Mouse (Mus musculus) lung, postnatal 0 days (tissue): Measurements from ENCODE around the gene Tmem231. TPM values are rescaled to one million over a fixed set of nuclear protein-coding genes. Genes with fewer than 3 reads are reported as not detected.

Experiments used
- ATAC-seq: fragments of 200-750 bp; cut with Nextera tagmentation; 2 replicates; pipeline ENCODE4 v1.8.0; 2017; ENCODE audit warnings: moderate library complexity
- DNase-seq: peaks from one replicate; pipeline ENCODE4 v3.0.0-alpha.2; 2016; ENCODE audit warnings: low spot score
- H3K27ac ChIP-seq: fragments of 300-500 bp; sonication (generic); 2 replicates; pipeline ENCODE4 v1.5.1; 2014; ENCODE audit warnings: antibody characterized with exemption, mild to moderate bottlenecking, low read length, mixed read lengths
- H3K27me3 ChIP-seq: fragments of 300-500 bp; sonication (generic); replicated peaks from 2 replicates; pipeline ENCODE4 v1.6.1; 2014; ENCODE audit warnings: low read length, mixed read lengths; ENCODE audit not compliant: insufficient read depth
- H3K36me3 ChIP-seq: fragments of 300-500 bp; sonication (generic); 2 replicates; pipeline ENCODE4 v1.6.1; 2014; ENCODE audit warnings: low read length, mixed read lengths; ENCODE audit not compliant: insufficient read depth
- H3K4me1 ChIP-seq: fragments of 300-500 bp; sonication (generic); 2 replicates; pipeline ENCODE4 v1.6.1; 2014; ENCODE audit warnings: antibody characterized with exemption, low read depth, low read length, mixed read lengths; ENCODE audit not compliant: insufficient read depth
- H3K4me2 ChIP-seq: fragments of 300-500 bp; sonication (generic); replicated peaks from 2 replicates; pipeline ENCODE4 v1.6.1; 2014; ENCODE audit warnings: low read depth, mild to moderate bottlenecking, low read length, moderate library complexity, mixed read lengths
- H3K4me3 ChIP-seq: fragments of 300-500 bp; sonication (generic); 2 replicates; pipeline ENCODE4 v1.5.1; 2014; ENCODE audit warnings: low read depth, low read length
- H3K9ac ChIP-seq: fragments of 300-500 bp; sonication (generic); replicated peaks from 2 replicates; pipeline ENCODE4 v1.6.1; 2014; ENCODE audit warnings: low read depth, mild to moderate bottlenecking
- H3K9me3 ChIP-seq: fragments of 300-500 bp; sonication (generic); 2 replicates; pipeline ENCODE4 v1.6.1; 2016; ENCODE audit warnings: low read length, mixed read lengths
- CTCF ChIP-seq: IDR thresholded peaks from 2 replicates; pipeline ENCODE4 v1.5.1; 2016; ENCODE audit warnings: antibody characterized with exemption, mild to moderate bottlenecking
- EP300 ChIP-seq: IDR thresholded peaks from 2 replicates; pipeline ENCODE4 v1.6.1; 2016; ENCODE audit warnings: antibody characterized with exemption, mild to moderate bottlenecking, control low read depth
- WGBS: fragments of 180-500 bp; shearing (Covaris S2); extraction: QIAGEN DNeasy Blood & Tissue Kit; methylation state at CpG from one replicate; pipeline ENCODE4 v1.1.7; 2014; 5-methylcytosine and 5-hydroxymethylcytosine counted together
- polyA plus RNA-seq: library from polyadenylated mRNA; unstranded; fragments of >200 nt; fragmentation: Nextera tagmentation; extraction: Ambion mirVana; gene quantifications from 2 replicates; pipeline ENCODE4 v1.2.1, GENCODE M21; 2015

Gene Tmem231
- polyA plus RNA-seq, 1 experiment from 2014 or later: 5.6 TPM

DNA sequence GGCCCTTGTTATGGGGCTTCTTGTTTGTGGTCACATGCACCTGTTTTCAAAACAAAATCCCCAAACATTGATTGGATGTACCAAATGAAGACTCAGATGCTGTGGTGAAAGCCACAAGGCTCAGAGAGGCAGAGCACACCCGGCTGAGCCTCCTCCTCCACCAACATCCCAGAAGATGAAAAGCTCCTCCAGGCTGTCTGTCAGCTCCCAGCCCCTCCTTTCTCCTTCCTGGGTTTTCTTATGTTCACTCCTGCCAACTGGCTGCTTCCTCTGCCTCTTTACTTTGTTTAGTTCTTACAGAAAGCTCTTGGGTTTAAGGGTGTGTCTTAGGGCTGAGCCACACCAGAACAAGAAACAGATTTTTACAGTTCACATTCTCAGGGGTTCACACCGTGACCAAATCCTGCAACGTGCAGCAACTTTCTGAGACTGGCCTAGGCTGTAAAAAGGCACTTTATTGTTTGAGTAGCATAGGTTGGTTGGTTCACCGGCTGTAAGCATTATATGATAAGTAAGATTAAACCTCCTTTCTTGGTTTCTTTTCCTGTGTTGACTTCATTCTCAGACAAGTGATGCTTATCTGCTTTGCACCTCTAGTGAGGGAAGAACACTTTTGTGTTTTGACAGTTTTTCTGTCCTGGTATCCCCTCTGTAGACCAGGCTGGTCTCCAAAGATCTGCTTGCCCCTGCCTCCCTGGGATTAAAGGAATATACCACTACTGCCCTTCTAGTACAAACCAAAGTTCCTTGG lies 21.3 kb upstream of the Tmem231 start:
- Histone ChIP-seq H3K4me3 (no peak overlapping the region), H3K36me3 (peaks cover 6% of the 10 kb centered on the region; the same call in 1 of the 2 replicates), H3K4me1 (no peaks in the 10 kb centered on the region), H3K9me3 (no peaks in the 10 kb centered on the region), H3K27me3 (no peaks in the 10 kb centered on the region), H3K4me2 (no peak overlapping the region), H3K27ac (no peak overlapping the region), H3K9ac (no peak overlapping the region)
- 81% methylated on average over 4 of the region's 4 CpGs for whole genome bisulfite sequencing
- no peak for TF ChIP-seq CTCF
- no peak for ATAC-seq
- DNase-seq: no peak

GRCm38 (mm10) chr8:111951936-111952335 lies 18.3 kb upstream of the Tmem231 start:
- no peak for ATAC-seq
- H3K4me3 ChIP-seq: no peak overlapping the region
- no peak overlapping the region for H3K27ac ChIP-seq
- H3K4me1 ChIP-seq: no peaks in the 10 kb centered on the region
- no peak for TF ChIP-seq CTCF
- no peak for TF ChIP-seq EP300
- DNase-seq: no peak
- WGBS: 97% methylated on average over 5 of the region's 5 CpGs
- no peak overlapping the region for H3K4me2 ChIP-seq
- H3K9ac ChIP-seq: no peak overlapping the region
- H3K27me3 ChIP-seq: no peaks in the 10 kb centered on the region
- H3K9me3 ChIP-seq: no peaks in the 10 kb centered on the region
- peaks cover 8% of the 10 kb centered on the region; the same call in 1 of the 2 replicates for H3K36me3 ChIP-seq

GRCm38 (mm10) chr8:111951317-111951716 lies 17.6 kb upstream of the Tmem231 start:
- H3K27ac ChIP-seq: no peak overlapping the region
- H3K4me3 ChIP-seq: no peak overlapping the region
- H3K4me1 ChIP-seq: no peaks in the 10 kb centered on the region
- TF ChIP-seq EP300 (no peak), CTCF (no peak)
- DNase-seq (no peak), ATAC-seq (no peak)
- no peak overlapping the region for H3K4me2 ChIP-seq
- no peaks in the 10 kb centered on the region for H3K27me3 ChIP-seq
- peaks cover 12% of the 10 kb centered on the region; the same call in 1 of the 2 replicates for H3K36me3 ChIP-seq
- no peak overlapping the region for H3K9ac ChIP-seq
- H3K9me3 ChIP-seq: no peaks in the 10 kb centered on the region
- 94% methylated on average over 7 of the region's 7 CpGs for WGBS

- no peak overlapping the region for H3K9ac ChIP-seq
- no peak overlapping the region for H3K4me3 ChIP-seq
- TF ChIP-seq EP300 (no peak), CTCF (no peak)
- no peak for ATAC-seq
- no peaks in the 10 kb centered on the region for H3K9me3 ChIP-seq
- WGBS: 79% methylated on average over 3 of the region's 3 CpGs
- H3K4me1 ChIP-seq: no peaks in the 10 kb centered on the region
- no peak overlapping the region for H3K4me2 ChIP-seq
- H3K27ac ChIP-seq: no peak overlapping the region
- DNase-seq: no peak
- H3K27me3 ChIP-seq: no peaks in the 10 kb centered on the region
- peaks cover 14% of the 10 kb centered on the region; the same call in 1 of the 2 replicates for H3K36me3 ChIP-seq
Measured at GRCm38 (mm10) chr8:111950846-111951245, 17.2 kb upstream of the Tmem231 start.

- H3K4me1 ChIP-seq: no peaks in the 10 kb centered on the region
- TF ChIP-seq EP300: no peak
- TF ChIP-seq CTCF: no peak
- DNase-seq (no peak), ATAC-seq (no peak)
- H3K4me3 ChIP-seq: no peak overlapping the region
- 91% methylated on average over 8 of the region's 8 CpGs for WGBS
- H3K9me3 ChIP-seq: no peaks in the 10 kb centered on the region
- H3K9ac ChIP-seq: no peak overlapping the region
- no peak overlapping the region for H3K27ac ChIP-seq
- peaks cover 23% of the 10 kb centered on the region; the same call in 1 of the 2 replicates for H3K36me3 ChIP-seq
- no peaks in the 10 kb centered on the region for H3K27me3 ChIP-seq
- H3K4me2 ChIP-seq: no peak overlapping the region
Measured at GRCm38 (mm10) chr8:111947954-111948353, 14.3 kb upstream of the Tmem231 start.

DNA sequence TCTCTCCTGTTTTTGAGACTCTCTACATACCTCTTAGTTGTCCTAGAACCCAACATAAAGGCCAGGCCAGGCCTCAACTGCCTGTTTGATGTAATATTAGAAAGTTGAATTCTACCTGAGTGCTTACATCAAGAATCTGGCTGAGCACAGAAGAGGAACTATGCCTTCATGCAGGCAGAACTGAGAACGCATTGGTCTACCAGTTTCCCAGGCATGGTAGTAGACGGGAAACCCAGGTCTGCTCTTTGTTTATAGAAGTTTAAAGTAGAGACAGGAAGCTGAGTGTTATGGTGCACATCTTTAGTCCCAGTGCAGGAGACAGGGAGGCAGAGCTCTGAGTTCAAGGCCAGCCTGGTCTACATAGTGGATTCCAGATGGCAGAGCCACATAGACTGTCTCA lies 13.5 kb upstream of the Tmem231 start:
- 65% methylated on average over 2 of the region's 2 CpGs for WGBS
- DNase-seq: no peak
- Histone ChIP-seq H3K36me3 (peaks cover 23% of the 10 kb centered on the region; the same call in 1 of the 2 replicates), H3K4me1 (peaks cover under 1% of the 10 kb centered on the region; the same call in 1 of the 2 replicates), H3K4me3 (no peak overlapping the region), H3K9ac (no peak overlapping the region), H3K4me2 (no peak overlapping the region), H3K27ac (no peak overlapping the region), H3K9me3 (no peaks in the 10 kb centered on the region), H3K27me3 (no peaks in the 10 kb centered on the region)
- TF ChIP-seq EP300 (no peak), CTCF (no peak)
- ATAC-seq: no peak
